Mouse (Mus musculus): ENCODE data around the gene Gfra1.

The Gfra1 gene

DNA sequence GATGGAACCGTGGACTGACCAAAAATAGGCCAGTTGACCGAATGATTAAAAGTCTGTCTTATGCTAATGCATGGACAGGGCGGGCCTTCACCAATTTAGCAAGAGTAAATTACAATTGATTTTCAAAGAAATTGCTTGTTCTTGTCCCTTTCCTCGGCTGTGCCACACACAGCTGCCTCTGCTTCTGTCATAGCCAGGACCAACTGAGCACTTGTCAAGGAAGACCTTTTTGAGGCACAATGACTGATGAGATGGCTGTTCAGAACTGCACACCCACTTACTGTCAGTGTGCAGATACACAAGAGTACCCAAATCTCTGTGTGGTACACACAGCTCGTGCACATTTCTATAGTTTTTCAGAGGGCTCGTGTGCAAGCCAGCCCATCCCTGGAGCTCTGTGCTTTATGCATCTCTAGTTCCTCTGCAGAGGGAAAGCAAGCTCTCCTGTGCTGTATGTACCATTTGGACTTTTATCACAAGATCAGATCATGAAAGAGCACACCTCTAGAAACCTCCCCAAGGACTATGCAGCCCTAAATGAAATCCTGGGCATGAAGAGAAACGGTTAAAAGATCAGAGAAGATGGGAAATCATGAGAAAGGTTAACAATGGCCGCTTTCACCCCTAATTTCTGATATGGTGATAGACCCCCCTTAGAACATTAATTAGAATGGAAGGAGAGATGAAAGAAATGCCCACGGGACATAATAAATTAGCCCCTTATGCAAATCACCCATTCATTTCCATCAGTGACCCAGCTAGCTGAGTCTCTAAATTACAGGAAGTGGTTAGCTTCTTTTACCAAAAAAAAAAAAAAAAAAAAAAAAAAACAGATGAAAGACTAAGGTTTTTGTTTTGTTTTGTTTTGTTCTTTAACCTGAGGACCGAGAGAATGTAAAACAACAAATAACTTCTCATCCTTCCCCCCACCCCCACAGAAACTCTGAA is 12.7 kb downstream of the Gfra1 start:
- in situ Hi-C loops (cut with MboI, MseI): no loop called here

DNA sequence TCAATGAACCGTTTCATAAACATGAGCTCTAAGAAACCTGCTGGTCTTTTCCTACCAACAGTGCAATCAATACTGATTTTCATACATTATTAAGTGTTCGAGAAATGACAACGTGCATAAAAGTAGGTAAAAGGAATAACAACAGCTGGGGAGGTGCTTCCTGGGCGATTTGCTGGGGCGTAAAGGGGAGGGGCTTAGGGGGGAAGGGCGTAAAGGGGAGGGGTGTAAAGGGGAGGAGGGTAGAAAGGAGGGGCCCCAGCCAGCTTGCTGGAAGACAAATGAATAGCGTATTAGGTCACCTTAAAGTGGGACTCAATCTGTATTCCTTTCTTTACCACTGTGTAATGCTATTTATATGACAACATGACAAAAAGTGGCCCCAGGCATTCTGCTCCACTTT is 13.9 kb downstream of the Gfra1 start:
- in situ Hi-C loops (cut with MboI, MseI): no loop called here

DNA sequence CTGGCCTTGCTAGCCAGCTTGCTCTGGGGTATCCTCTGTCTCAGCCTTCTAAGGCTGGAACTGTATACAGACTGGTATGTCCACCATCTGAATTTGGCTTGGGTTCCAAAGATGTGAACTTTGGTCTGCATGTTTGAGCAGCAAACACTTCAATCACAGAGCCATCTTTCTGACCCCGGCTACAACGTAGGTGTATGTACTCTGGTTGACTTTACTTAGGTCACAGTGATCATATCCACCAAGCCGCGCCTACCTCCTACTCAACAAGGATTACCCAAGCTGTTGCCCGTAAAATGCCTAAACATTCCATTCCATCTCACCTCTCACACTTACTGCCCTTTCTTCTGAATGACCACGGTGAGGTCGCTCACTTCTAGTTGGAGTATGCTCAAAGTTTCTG is 14.5 kb downstream of the Gfra1 start:
- in situ Hi-C loops (cut with MboI, MseI): no loop called here

DNA sequence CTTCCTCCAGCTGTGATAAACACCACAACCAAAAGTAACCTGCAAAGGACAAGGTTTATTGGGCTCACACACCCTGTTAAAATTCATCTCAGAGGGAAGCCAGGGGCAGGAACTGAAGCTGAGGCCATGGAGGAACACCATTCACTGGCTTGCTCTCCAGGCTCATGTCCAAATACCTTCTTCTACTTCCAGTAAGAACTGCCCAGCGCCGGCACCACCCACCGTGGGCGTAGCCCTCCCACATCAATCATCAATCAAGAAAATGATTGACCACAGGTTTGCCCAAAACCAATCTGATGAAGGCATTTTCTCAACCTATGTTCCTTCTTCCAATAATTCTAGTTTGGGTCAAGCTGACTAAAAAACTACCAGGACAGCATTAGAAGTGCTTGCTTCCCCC is 16.9 kb downstream of the Gfra1 start:
- in situ Hi-C loops (cut with MboI, MseI): no loop called here

DNA sequence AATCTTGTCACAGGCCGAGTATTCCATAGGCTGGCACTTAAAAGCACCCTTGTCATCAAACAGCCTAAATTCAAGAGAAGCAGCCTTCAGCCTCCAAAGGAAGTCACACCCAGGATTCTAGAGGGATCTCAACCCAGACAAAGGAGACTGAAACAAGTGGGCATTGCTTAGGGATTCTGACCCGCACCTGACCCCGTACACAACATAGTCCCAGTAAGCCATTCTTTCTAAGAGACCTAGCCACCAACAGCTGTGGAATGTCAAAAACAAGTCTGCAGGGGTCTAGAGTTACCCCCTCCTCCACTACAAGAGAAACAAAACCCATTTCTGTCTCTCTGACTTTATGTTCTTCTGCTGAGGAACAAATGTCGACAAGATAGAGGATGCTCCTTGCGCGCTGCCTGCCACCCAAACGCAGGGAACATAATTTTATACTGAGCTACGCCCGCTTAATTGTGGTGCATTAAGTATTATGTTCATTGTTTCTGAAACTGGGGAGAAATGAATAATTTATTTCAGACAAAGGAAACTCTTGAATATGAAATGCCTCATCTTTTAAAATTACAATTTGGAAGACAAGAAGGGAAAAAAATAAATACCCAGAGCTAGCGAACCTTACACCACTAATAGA is 18.2 kb downstream of the Gfra1 start:
- in situ Hi-C loops (cut with MboI, MseI): no loop called here

DNA sequence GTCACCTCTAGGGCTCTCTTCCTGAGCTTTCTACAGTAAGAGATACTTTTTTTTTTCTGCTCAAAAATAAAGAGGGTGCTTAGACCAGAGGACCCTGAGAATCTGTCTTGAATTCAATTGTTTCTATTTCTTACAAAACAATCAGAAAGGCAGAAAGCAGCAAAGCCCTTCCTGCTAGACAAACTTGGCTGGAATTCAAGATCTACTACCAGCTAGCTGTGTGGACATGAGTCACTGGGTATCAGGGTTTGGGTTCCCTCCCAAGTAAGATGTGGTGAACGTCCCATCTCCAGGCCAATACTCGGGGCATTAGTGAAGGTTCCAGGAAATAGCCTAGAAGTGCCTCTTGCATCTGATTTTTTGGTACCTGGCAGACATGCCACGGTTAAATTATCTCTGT is 18.8 kb downstream of the Gfra1 start:
- in situ Hi-C loops (cut with MboI, MseI): no loop called here

DNA sequence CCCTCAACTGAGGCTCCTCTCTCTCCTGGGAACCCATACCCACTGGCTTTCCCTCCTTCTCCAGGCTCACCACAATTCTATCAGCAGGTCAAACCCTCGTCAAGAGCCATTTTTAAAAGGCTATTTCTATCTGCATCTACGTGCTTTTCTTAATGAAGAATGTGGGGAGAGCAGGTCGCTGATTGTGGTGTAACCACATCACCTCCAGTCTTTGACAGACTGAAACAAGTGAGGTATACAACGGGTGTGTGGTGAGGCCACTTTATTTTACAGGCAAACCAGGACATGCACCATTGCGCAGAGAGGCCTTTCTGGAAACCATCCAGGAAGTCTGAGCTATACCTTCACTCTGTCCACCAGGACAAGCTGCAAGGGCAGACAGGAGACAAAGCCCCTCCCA is 19.8 kb downstream of the Gfra1 start:
- in situ Hi-C loops (cut with MboI, MseI): no loop called here

DNA sequence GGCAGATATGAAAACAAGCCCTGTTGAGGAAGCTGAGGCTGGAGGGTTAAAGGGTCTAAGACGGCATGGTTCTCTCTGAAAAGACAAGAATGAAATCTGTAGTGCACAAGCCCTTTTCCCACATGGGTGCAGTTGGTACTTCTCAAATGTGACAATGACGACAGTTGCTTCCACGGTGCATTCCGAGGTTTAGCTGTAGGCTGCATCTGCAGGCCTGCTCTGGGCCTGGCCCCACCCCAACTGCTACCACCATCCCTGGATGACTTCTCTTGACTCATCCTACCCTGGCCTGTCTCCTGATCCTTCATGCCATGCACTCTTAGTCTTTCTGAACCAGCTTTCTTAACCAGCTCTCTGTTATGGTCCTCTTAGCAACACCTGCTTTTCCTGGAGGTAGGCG is 22.9 kb downstream of the Gfra1 start:
- in situ Hi-C loops (cut with MboI, MseI): no loop called here

DNA sequence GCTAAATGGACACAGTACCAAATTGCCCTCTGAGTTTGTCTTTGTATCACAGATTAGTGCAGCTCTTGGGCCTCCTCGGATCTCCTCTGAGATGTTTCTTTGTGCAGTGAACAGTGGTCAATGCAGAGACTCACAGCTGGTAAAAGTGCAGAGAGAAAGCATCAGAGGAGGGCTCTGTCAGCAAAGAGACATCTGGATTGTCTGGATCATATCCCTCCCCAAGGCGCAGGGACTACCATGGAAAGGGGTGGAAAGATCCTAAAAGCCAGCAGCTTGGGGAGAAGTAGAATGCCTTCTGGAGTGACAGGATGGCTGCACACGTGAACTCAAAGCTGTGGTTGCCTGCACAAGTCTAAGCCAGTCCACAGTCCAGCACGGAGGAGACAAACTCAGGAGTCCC is 27.2 kb downstream of the Gfra1 start:
- in situ Hi-C loops (cut with MboI, MseI): no loop called here

DNA sequence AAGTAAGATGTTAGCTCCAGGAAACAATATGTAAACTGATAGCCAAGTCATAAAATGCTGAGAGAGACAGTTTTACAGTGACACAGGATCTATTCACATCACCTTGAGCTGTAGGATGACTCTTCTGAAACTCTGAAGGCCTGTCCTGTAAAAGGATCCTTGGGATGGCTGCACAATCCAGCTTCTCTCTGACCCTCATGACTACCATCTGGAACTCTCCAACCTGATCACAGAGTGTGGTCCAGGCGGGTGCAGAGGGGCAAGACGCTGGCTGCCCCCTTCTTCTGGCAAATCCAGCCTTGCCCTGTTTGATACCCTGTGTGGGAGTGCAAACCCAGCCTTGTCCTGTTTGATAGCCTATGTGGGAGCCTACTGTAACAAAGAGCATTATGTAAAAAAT is 28.4 kb downstream of the Gfra1 start:
- in situ Hi-C loops (cut with MboI, MseI): no loop called here

DNA sequence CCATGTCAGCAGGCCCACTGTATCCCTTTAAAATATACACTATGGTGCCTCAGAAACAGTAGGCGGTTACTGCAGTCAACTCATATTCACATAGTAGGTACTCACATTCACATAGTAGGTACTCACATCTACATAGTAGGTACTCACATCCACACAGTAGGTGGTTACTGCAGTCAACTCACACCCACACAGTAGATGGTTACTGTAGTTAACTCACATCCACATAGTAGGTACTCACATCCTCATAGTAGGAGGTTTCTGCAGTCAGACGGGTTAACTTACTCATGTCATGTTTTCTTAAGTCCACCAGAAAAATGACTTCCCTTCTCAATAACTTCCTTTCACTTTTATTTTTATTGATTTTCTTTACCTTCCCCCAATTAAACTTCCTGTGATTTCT is 30.8 kb downstream of the Gfra1 start:
- in situ Hi-C loops (cut with MboI, MseI): no loop called here

DNA sequence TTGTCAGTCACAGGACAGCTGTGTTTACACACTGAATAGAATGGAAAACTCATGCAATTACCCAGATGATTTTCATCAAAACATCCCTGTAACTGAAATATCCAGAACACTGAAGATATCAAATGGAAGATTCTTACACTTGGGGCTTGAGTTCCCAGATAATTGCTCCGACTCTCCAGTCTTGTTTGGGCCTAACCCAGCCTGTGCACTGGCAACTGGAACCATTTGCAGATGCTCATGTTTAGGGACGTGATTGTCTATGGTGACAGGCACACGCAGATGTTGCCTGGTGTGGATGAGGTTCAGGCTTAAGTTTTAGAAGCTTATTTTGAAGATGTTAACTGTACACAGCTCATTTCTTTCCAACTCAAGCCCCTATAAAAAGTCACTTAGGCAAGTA is 31.5 kb downstream of the Gfra1 start:
- in situ Hi-C loops (cut with MboI, MseI): no loop called here

DNA sequence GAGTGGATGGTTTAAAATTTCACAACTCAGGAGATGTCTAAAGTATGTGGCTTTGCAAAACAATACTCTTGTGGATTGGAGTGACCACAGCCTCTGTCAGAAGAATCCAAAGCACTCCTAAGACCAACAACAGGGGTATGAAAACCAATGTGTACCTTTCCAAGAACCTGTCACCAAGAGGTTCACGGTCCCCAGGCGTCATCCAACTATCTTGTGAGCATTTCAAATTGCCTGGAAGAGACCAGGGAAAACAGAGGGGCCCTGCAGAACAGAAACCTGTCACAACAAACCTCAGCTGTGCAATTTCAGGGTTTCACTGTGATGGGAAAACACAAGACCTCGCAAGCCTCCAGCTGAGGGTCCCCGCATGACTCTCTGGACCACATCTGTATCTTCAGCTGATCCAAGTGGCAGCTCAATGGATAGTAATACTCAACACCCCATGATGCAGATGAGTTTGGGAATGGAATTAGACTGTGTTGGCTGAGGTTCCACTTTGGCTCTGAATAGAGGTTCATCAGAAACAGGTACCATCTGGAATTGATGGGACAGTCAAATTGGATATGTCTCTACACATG is 32.7 kb downstream of the Gfra1 start:
- in situ Hi-C loops (cut with MboI, MseI): no loop called here

DNA sequence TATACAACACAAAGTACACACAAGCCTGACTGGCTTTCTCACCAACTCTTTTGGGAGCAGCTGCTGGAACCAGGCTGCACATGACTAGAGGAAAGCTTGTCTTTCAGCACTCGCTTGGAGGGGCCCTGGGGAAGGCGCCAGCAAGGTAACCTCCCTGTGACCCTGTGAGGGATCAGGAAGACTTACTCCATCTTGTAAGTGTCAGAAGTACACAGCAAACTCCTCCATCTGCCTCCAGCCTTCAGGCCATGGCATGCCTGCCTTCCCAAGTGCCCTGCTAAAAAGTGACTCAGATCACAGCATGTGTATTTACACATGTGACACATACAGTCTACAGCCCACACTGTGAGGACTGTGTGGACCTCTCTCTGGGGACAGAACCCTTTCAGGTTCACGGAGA is 36.0 kb downstream of the Gfra1 start:
- in situ Hi-C loops (cut with MboI, MseI): no loop called here

DNA sequence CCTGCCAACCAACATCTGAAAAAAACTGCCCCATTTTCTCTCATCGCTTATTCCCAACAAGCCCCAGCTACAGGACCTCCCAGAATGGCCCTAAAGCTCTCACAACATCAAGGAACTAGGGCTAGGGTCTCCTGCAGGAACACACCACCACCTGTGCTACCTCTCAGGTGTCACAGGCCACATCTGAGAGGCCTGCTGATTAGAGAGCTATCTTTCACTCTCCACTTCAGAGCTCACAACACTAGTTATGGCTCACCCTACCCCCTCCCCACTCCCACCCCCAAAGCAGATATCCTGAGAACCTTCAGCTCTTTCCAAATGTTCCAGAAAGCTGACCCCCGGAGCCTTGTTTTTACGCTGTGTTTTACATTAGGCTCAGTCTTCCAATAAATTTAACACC is 36.4 kb downstream of the Gfra1 start:
- in situ Hi-C loops (cut with MboI, MseI): no loop called here

DNA sequence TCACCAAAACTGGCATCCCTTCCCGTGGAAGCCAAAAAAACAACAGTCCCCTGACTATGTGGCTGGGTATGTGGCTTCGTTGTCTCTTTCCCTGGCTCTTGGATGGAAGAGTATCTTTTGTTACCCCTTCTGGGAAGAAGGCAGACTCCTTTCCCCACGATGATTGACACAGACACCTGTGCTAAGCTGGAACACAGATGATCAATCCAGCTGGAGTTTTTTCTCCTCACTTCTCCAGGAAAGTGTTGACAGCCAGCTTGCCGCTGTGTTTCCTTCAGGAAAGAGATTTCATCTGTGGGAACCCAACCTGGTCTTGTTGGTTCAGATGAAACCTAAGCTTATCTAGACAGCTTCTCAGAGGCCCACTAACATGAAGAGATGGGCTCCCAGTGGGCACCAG is 40.5 kb downstream of the Gfra1 start:
- in situ Hi-C loops (cut with MboI, MseI): no loop called here

DNA sequence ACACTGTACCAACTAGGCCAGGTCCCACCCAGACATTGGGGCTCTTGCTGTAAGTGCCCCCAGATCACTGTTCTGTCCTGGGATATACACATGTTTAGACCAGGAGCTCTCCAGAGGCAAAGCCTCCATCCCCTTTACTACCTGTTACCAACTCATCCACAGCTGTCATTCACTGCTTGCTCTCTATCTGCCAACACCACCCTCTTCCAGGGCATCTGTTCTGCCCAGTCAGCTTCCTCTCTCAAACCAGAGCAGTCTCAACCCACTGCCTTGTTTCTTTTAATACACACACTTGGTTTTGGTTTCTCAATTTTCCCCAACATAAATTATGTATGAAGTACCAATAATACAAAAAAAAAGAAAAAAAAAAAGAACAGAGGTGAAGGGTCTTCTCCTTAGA is 41.0 kb downstream of the Gfra1 start:
- in situ Hi-C loops (cut with MboI, MseI): no loop called here

DNA sequence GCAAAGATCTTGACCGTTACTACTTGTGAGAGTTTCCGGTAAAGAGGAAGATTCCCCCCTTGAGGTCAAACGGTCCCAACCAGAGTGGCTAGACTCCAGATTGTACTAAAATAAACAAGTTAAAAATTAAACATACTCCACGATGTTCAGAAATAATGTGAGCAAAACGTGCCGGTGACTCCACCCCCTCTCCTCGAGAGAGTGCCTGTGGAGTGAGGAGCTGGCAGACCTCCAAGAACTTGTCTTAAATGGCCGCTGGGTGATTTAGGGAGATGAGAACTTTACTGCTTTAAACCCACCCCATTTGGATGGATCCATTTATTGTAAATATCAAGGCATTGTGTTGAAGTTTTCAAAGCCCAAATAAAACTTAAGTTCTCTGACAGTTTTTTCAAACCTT is 42.4 kb downstream of the Gfra1 start:
- in situ Hi-C loops (cut with MboI, MseI): no loop called here

DNA sequence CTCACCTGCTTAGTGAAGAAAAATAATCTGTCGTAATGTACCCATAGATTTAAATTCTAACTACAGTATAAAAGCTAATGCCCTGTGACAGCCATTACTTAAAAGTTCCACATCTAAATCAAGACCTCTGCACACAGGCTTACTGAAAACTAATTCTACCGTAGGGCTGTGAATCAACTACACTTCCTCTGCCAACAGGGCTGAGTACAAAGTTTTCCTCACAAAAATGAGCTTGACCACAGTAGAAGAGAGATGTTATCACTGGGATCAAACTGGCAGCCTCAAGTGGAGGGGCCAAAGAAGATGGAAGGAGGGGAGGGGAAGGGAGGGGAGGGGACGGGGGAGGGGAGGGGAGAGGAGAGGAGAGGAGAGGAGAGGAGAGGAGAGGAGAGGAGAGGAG is 42.9 kb downstream of the Gfra1 start:
- in situ Hi-C loops (cut with MboI, MseI): no loop called here

DNA sequence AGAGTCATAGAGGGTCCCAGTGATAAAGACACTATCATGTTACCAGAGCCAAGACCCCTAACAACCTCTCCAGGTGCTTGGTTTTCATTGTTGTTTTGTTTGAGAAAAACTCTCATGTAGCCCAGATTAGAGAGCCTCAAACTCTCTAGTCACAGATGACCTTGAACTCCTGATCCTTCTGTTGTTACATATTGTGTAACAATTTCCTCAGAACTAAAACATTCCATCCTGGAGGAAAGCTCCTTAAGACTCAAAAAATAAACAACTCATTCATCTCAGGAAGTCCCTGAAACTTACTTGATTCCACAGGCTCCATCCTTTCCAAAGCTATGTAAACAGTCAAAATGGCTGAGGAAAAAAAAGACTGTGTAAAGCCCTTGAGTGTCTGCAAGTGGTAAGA is 49.0 kb downstream of the Gfra1 start:
- in situ Hi-C loops (cut with MboI, MseI): no loop called here

DNA sequence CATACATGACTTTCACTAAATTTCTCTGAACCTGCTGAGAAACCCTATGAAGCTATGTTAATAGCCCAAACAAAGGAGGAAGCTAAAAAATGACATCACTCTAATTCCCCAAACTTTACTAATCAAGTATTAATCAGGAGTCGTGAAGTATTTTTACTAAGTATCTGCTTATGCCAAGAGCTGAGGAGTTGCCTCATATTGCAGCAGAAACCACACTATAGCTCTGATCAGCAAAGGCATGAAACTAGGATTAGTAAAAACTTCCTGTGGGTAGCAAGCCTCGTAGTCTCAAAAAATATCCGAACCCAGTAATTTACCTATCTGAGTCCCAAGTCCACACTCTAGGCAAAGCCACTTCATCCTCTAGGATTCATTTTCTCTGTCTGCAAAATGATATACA is 55.5 kb downstream of the Gfra1 start:
- in situ Hi-C loops (cut with MboI, MseI): no loop called here

DNA sequence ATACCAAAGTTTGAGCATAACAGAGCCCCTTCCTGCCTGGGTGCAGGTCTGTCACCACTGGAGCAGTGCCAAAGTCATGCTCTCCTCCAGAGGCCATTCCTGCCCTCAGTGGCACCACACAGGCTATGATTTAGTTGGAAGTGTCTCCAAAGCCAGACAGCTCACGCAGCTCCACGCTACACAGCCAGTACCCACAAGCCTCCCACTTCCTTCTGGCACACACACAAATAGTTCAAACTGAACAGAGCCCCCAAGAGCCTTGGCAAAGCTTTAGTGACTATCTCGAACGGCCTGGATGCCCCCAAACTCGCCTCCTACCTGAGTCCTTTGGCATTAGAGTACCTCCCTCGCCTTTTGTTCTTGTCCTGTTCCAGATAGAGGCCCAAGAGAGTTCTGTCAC is 56.5 kb downstream of the Gfra1 start:
- in situ Hi-C loops (cut with MboI, MseI): no loop called here

DNA sequence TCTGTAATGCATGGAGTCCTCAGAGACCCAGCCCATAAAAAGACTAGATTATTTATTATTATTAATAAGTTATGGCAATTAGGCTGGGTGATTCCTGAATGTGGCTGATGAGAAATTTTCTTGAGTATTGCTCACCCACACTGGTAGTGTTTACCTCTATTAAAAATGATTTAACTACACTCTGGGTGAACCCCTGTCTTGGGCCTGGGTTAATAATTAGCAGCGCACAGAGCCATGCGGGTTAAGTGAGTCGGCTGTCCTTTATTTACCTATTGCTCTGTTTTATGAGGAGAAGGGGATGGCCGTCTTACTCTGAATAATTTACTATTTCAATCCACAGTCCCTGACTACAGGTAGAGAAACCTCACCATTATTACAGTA is 59.1 kb downstream of the Gfra1 start:
- in situ Hi-C loops (cut with MboI, MseI): no loop called here
